Mouse (Mus musculus) lung, postnatal 14 days (tissue): ENCODE measurements around the gene Rnf186.
"Not testable (repeated sequence)": the region's sequence is repeated elsewhere in the genome, so short reads cannot be mapped to it uniquely, and the experiment has no call there.

ENCODE experiments used
- DNase-seq: peaks from one replicate; pipeline ENCODE4 v3.0.0; 2021

Rnf186 gene

GRCm38 (mm10) chr4:138972139-138972826, 5.4 kb downstream of the Rnf186 start:
- DNase-seq: peak; percentile 72

GRCm38 (mm10) chr4:138972827-138973718, 6.2 kb downstream of the Rnf186 start, which contains the start of gene Tmco4:
TSS of gene Tmco4 (plus strand) at chr4:138972888.
- DNase-seq: peak; percentile 76

GRCm38 (mm10) chr4:138973719-138974115, 6.8 kb downstream of the Rnf186 start:
- no peak for DNase-seq

- not testable (repeated sequence) for DNase-seq
Measured at GRCm38 (mm10) chr4:138974540-138974939, 7.6 kb downstream of the Rnf186 start.

- DNase-seq: no peak
Measured at GRCm38 (mm10) chr4:138975194-138975593, 8.3 kb downstream of the Rnf186 start.

GRCm38 (mm10) chr4:138976046-138976445, 9.1 kb downstream of the Rnf186 start:
- no peak for DNase-seq

GRCm38 (mm10) chr4:138980021-138980420, 13.1 kb downstream of the Rnf186 start:
- DNase-seq: no peak

GRCm38 (mm10) chr4:138980771-138981420, 14.0 kb downstream of the Rnf186 start:
- no peak for DNase-seq

GRCm38 (mm10) chr4:138983422-138983821, 16.5 kb downstream of the Rnf186 start:
- no peak for DNase-seq

GRCm38 (mm10) chr4:138984744-138985143, 17.8 kb downstream of the Rnf186 start:
- DNase-seq: no peak

- DNase-seq: no peak
Measured at GRCm38 (mm10) chr4:138986280-138986679, 19.4 kb downstream of the Rnf186 start.

GRCm38 (mm10) chr4:138994389-138994788, 27.5 kb downstream of the Rnf186 start:
- DNase-seq: no peak

- DNase-seq: no peak
Measured at GRCm38 (mm10) chr4:138996410-138996809, 29.5 kb downstream of the Rnf186 start.

GRCm38 (mm10) chr4:138997121-138997520, 30.2 kb downstream of the Rnf186 start:
- no peak for DNase-seq

GRCm38 (mm10) chr4:138998611-138999010, 31.7 kb downstream of the Rnf186 start:
- DNase-seq: no peak

GRCm38 (mm10) chr4:139001026-139001425, 34.1 kb downstream of the Rnf186 start:
- no peak for DNase-seq

GRCm38 (mm10) chr4:139001433-139001832, 34.5 kb downstream of the Rnf186 start:
- peak; percentile 42 for DNase-seq

GRCm38 (mm10) chr4:139004067-139004466, 37.2 kb downstream of the Rnf186 start:
- no peak for DNase-seq

- no peak for DNase-seq
Measured at GRCm38 (mm10) chr4:139005214-139005613, 38.3 kb downstream of the Rnf186 start.

GRCm38 (mm10) chr4:139007353-139007752, 40.4 kb downstream of the Rnf186 start:
- DNase-seq: no peak

- DNase-seq: no peak
Measured at GRCm38 (mm10) chr4:139007981-139008536, 41.1 kb downstream of the Rnf186 start.

GRCm38 (mm10) chr4:139011201-139011702, 44.3 kb downstream of the Rnf186 start:
- no peak for DNase-seq

- no peak for DNase-seq
Measured at GRCm38 (mm10) chr4:139013281-139013680, 46.4 kb downstream of the Rnf186 start.
